Mouse (Mus musculus): ENCODE data around the gene Stard13. TPM values are rescaled to one million over a fixed set of nuclear protein-coding genes. Genes with fewer than 3 reads are reported as not detected.

Stard13 gene
- polyA plus RNA-seq, 1 experiment = not detected

GRCm38 (mm10) chr5:151190764-151191163 lies 42.9 kb downstream of the Stard13 start:
- Histone ChIP-seq H3K4me1 (ENCODE audit: control insufficient read depth, insufficient read depth, low read length) (peaks cover 6% of the 10 kb centered on the region; the same call in 1 of the 2 replicates), H3K4me3 (ENCODE audit: insufficient read depth, low read depth, low read length) (no peak overlapping the region), H3K27ac (ENCODE audit: insufficient read depth, low read depth, low read length) (no peak overlapping the region)
- no peak for TF ChIP-seq CTCF (IDR thresholded peaks at IDR 0.05; ENCODE audit: insufficient read depth, low read depth, low read length)
- no peak for TF ChIP-seq POLR2A (IDR thresholded peaks at IDR 0.05; ENCODE audit: insufficient read depth, low read depth, low read length)
- WGBS = 55% methylated on average over 5 of the region's 5 CpGs

- TF ChIP-seq CTCF (IDR thresholded peaks at IDR 0.05; ENCODE audit: insufficient read depth, low read depth, low read length) (no peak), POLR2A (IDR thresholded peaks at IDR 0.05; ENCODE audit: insufficient read depth, low read depth, low read length) (no peak)
- Histone ChIP-seq H3K4me3 (ENCODE audit: insufficient read depth, low read depth, low read length) (peak overlapping the region; percentile 58), H3K4me1 (ENCODE audit: control insufficient read depth, insufficient read depth, low read length) (peaks cover 6% of the 10 kb centered on the region; the same call in 1 of the 2 replicates), H3K27ac (ENCODE audit: insufficient read depth, low read depth, low read length) (peak overlapping the region; percentile 52; the same call in 1 of the 2 replicates)
- 1% methylated on average over 27 of the region's 27 CpGs for WGBS
Measured at GRCm38 (mm10) chr5:151189789-151190378, 43.8 kb downstream of the Stard13 start.

- 43% methylated on average over 3 of the region's 3 CpGs for WGBS
- no peak for TF ChIP-seq CTCF (IDR thresholded peaks at IDR 0.05; ENCODE audit: insufficient read depth, low read depth, low read length)
- no peak for TF ChIP-seq POLR2A (IDR thresholded peaks at IDR 0.05; ENCODE audit: insufficient read depth, low read depth, low read length)
- Histone ChIP-seq H3K27ac (ENCODE audit: insufficient read depth, low read depth, low read length) (no peak overlapping the region), H3K4me3 (ENCODE audit: insufficient read depth, low read depth, low read length) (peak overlapping the region; percentile 58; the same call in 1 of the 2 replicates), H3K4me1 (ENCODE audit: control insufficient read depth, insufficient read depth, low read length) (peaks cover 6% of the 10 kb centered on the region; the same call in 1 of the 2 replicates)
Measured at GRCm38 (mm10) chr5:151189321-151189720, 44.3 kb downstream of the Stard13 start.

- 65% methylated on average over 6 of the region's 6 CpGs for WGBS
- no peak overlapping the region for H3K27ac ChIP-seq (ENCODE audit: insufficient read depth, low read depth, low read length)
- TF ChIP-seq CTCF (IDR thresholded peaks at IDR 0.05; ENCODE audit: insufficient read depth, low read depth, low read length) (no peak), POLR2A (IDR thresholded peaks at IDR 0.05; ENCODE audit: insufficient read depth, low read depth, low read length) (no peak)
Measured at GRCm38 (mm10) chr5:151188659-151189058, 45.0 kb downstream of the Stard13 start.

GRCm38 (mm10) chr5:151187336-151187735 lies 46.3 kb downstream of the Stard13 start:
- Histone ChIP-seq H3K4me1 (ENCODE audit: control insufficient read depth, insufficient read depth, low read length) (peaks cover 6% of the 10 kb centered on the region; the same call in 1 of the 2 replicates), H3K27ac (ENCODE audit: insufficient read depth, low read depth, low read length) (no peak overlapping the region; the same call in 1 of the 2 replicates), H3K4me3 (ENCODE audit: insufficient read depth, low read depth, low read length) (no peak overlapping the region)
- TF ChIP-seq CTCF (IDR thresholded peaks at IDR 0.05; ENCODE audit: insufficient read depth, low read depth, low read length) (no peak), POLR2A (IDR thresholded peaks at IDR 0.05; ENCODE audit: insufficient read depth, low read depth, low read length) (no peak)
- 65% methylated on average over 11 of the region's 11 CpGs for WGBS

More at GRCm38 (mm10) chr5:151188659-151189058, 45.0 kb downstream of the Stard13 start:
- H3K4me3 ChIP-seq (ENCODE audit: insufficient read depth, low read depth, low read length) = no peak overlapping the region
- H3K4me1 ChIP-seq (ENCODE audit: control insufficient read depth, insufficient read depth, low read length) = peaks cover 6% of the 10 kb centered on the region; the same call in 1 of the 2 replicates

GRCm38 (mm10) chr5:151185286-151185856 lies 48.3 kb downstream of the Stard13 start:
- H3K4me1 ChIP-seq (ENCODE audit: control insufficient read depth, insufficient read depth, low read length) = peaks cover 6% of the 10 kb centered on the region; the same call in 1 of the 2 replicates
- no peak overlapping the region for H3K4me3 ChIP-seq (ENCODE audit: insufficient read depth, low read depth, low read length)
- H3K27ac ChIP-seq (ENCODE audit: insufficient read depth, low read depth, low read length) = no peak overlapping the region
- WGBS = 60% methylated on average over 8 of the region's 8 CpGs
- TF ChIP-seq CTCF (IDR thresholded peaks at IDR 0.05; ENCODE audit: insufficient read depth, low read depth, low read length) (no peak), POLR2A (IDR thresholded peaks at IDR 0.05; ENCODE audit: insufficient read depth, low read depth, low read length) (no peak)

- WGBS = 89% methylated on average over 11 of the region's 11 CpGs
- no peaks in the 10 kb centered on the region for H3K4me1 ChIP-seq (ENCODE audit: control insufficient read depth, insufficient read depth, low read length)
- no peak for TF ChIP-seq POLR2A (IDR thresholded peaks at IDR 0.05; ENCODE audit: insufficient read depth, low read depth, low read length)
- TF ChIP-seq CTCF (IDR thresholded peaks at IDR 0.05; ENCODE audit: insufficient read depth, low read depth, low read length) = no peak
- no peak overlapping the region for H3K4me3 ChIP-seq (ENCODE audit: insufficient read depth, low read depth, low read length)
- no peak overlapping the region for H3K27ac ChIP-seq (ENCODE audit: insufficient read depth, low read depth, low read length)
Measured at GRCm38 (mm10) chr5:151183656-151184240, 49.9 kb downstream of the Stard13 start.

- 87% methylated on average over 8 of the region's 8 CpGs for WGBS
- Histone ChIP-seq H3K27ac (ENCODE audit: insufficient read depth, low read depth, low read length) (no peak overlapping the region), H3K4me3 (ENCODE audit: insufficient read depth, low read depth, low read length) (no peak overlapping the region), H3K4me1 (ENCODE audit: control insufficient read depth, insufficient read depth, low read length) (no peaks in the 10 kb centered on the region)
- TF ChIP-seq CTCF (IDR thresholded peaks at IDR 0.05; ENCODE audit: insufficient read depth, low read depth, low read length) (no peak), POLR2A (IDR thresholded peaks at IDR 0.05; ENCODE audit: insufficient read depth, low read depth, low read length) (no peak)
Measured at GRCm38 (mm10) chr5:151181288-151181687, 52.3 kb downstream of the Stard13 start.
